Mouse (Mus musculus) liver, embryonic 14.5 days (tissue): ENCODE measurements around the gene Slc6a11. TPM values are rescaled to one million over a fixed set of nuclear protein-coding genes. Genes with fewer than 3 reads are reported as not detected.

Experiments
- ATAC-seq: fragments of 200-750 bp; cut with Nextera tagmentation; 2 replicates; pipeline ENCODE4 v1.8.0; 2017; ENCODE audit warnings: moderate number of reproducible peaks, mild to moderate bottlenecking, moderate library complexity; ENCODE audit not compliant: insufficient read depth
- DNase-seq, 3 experiments: peaks; one replicate each; pipeline ENCODE4 v3.0.0-alpha.2; 2012 to 2013; ENCODE audit warnings: low read depth in 3 of 3, low spot score in 3 of 3
- H3K27ac ChIP-seq: fragments of 300-500 bp; sonication (generic); 2 replicates; pipeline ENCODE4 v1.5.1; 2014; ENCODE audit warnings: moderate library complexity, mild to moderate bottlenecking, control low read depth, inconsistent platforms
- H3K27me3 ChIP-seq: fragments of 300-500 bp; sonication (generic); 2 replicates; pipeline ENCODE4 v1.6.1; 2014; ENCODE audit warnings: mild to moderate bottlenecking, low read length, moderate library complexity; ENCODE audit not compliant: control insufficient read depth, insufficient read depth
- H3K36me3 ChIP-seq: fragments of 300-500 bp; sonication (generic); replicated peaks from 2 replicates; pipeline ENCODE4 v1.6.1; 2014; ENCODE audit warnings: low read depth; ENCODE audit not compliant: control insufficient read depth, insufficient read depth
- H3K4me1 ChIP-seq, 2 experiments: fragments of 200-500 bp in 1 of 2; fragments of 300-500 bp in 1 of 2; sonication (generic) in 1 of 2; replicated peaks; 2 replicates each; pipeline ENCODE4 v1.6.1; 2012 to 2014; ENCODE audit warnings: antibody characterized with exemption in 1 of 2, inconsistent platforms in 1 of 2, low read length in 1 of 2; ENCODE audit not compliant: control insufficient read depth in 2 of 2, insufficient read depth in 2 of 2
- H3K4me2 ChIP-seq: fragments of 300-500 bp; sonication (generic); 2 replicates; pipeline ENCODE4 v1.6.1; 2014; ENCODE audit warnings: low read depth, mild to moderate bottlenecking, control low read depth, moderate library complexity
- H3K4me3 ChIP-seq, 2 experiments: fragments of 200-500 bp in 1 of 2; fragments of 300-500 bp in 1 of 2; sonication (generic) in 1 of 2; 2 replicates each; pipeline ENCODE4 v1.5.1; 2012 to 2014; ENCODE audit warnings: low read depth in 2 of 2, low read length in 2 of 2, mild to moderate bottlenecking in 2 of 2, control low read depth in 1 of 2, inconsistent platforms in 1 of 2, moderate library complexity in 1 of 2; ENCODE audit not compliant: insufficient read depth in 1 of 2
- H3K9ac ChIP-seq: fragments of 300-500 bp; sonication (generic); replicated peaks from 2 replicates; pipeline ENCODE4 v1.6.1; 2014; ENCODE audit warnings: mild to moderate bottlenecking, control low read depth, moderate library complexity
- H3K9me3 ChIP-seq: fragments of 300-500 bp; sonication (generic); 2 replicates; pipeline ENCODE4 v1.6.1; 2016; ENCODE audit warnings: low read length, mixed read lengths; ENCODE audit not compliant: control insufficient read depth
- CTCF ChIP-seq: IDR thresholded peaks from 2 replicates; pipeline ENCODE4 v1.5.1; 2016; ENCODE audit warnings: antibody characterized with exemption, low read depth, control low read depth
- EP300 ChIP-seq: IDR thresholded peaks from 2 replicates; pipeline ENCODE4 v1.6.1; 2016; ENCODE audit warnings: antibody characterized with exemption, low read depth
- WGBS: fragments of 180-500 bp; shearing (Covaris S2); extraction: QIAGEN DNeasy Blood & Tissue Kit; methylation state at CpG from one replicate; pipeline ENCODE4 v1.1.7; 2014; ENCODE audit not compliant: insufficient replicate concordance; 5-methylcytosine and 5-hydroxymethylcytosine counted together
- polyA plus RNA-seq, 2 experiments: library from polyadenylated mRNA; depleted of rRNA in 1 of 2; stranded (reverse) in 1 of 2; unstranded in 1 of 2; fragments of >200 nt; fragmentation: Nextera tagmentation in 1 of 2; extraction: Ambion mirVana in 1 of 2; gene quantifications; 2 replicates each; pipeline versions ENCODE4 v1.2.1 to v1.2.3; 2012 to 2014

Gene Slc6a11
- polyA plus RNA-seq (2012; rRNA removed) (0.01 and 0.02 TPM in 2 replicates), polyA plus RNA-seq (2014; fragmentation: Nextera tagmentation; extraction: Ambion mirVana) (not detected in 2 replicates)

GRCm38 (mm10) chr6:114131122-114131872 is at the start of gene Slc6a11:
Slc6a11 (plus strand) TSS chr6:114131241.
- TF ChIP-seq EP300 (no peak), CTCF (no peak)
- Histone ChIP-seq H3K27ac (no peak within 1 kb of the TSS), H3K9ac (no peak within 1 kb of the TSS), H3K36me3 (no peaks in the 10 kb centered on the region), H3K27me3 (peaks cover 21% of the 10 kb centered on the region), H3K9me3 (no peaks in the 10 kb centered on the region), H3K4me3 (no peak within 1 kb of the TSS), H3K4me2 (no peak within 1 kb of the TSS), H3K4me1 (no peaks in the 10 kb centered on the region)
- whole genome bisulfite sequencing = 6% methylated on average over 75 of the region's 76 CpGs
- no peak for ATAC-seq
- DNase-seq = no peak

- no peaks in the 10 kb centered on the region for H3K36me3 ChIP-seq
- H3K4me2 ChIP-seq = no peak overlapping the region
- 23% methylated on average over 7 of the region's 7 CpGs for WGBS
- no peak overlapping the region for H3K4me3 ChIP-seq
- H3K27ac ChIP-seq = no peak overlapping the region
- no peak for ATAC-seq
- H3K27me3 ChIP-seq = no peaks in the 10 kb centered on the region
- DNase-seq = peak in 1 of 3 experiments; percentile 17
- H3K9ac ChIP-seq = no peak overlapping the region
- H3K9me3 ChIP-seq = no peaks in the 10 kb centered on the region
- H3K4me1 ChIP-seq = no peaks in the 10 kb centered on the region
- TF ChIP-seq EP300 (no peak), CTCF (no peak)
Measured at GRCm38 (mm10) chr6:114087106-114087505, 43.9 kb upstream of the Slc6a11 start.

GRCm38 (mm10) chr6:114089626-114090025 is 41.4 kb upstream of the Slc6a11 start:
- Histone ChIP-seq H3K4me1 (no peaks in the 10 kb centered on the region), H3K9me3 (no peaks in the 10 kb centered on the region), H3K27me3 (no peaks in the 10 kb centered on the region), H3K27ac (no peak overlapping the region), H3K9ac (no peak overlapping the region), H3K4me3 (no peak overlapping the region), H3K4me2 (no peak overlapping the region), H3K36me3 (no peaks in the 10 kb centered on the region)
- peak in 1 of 3 experiments; percentile 10 for DNase-seq
- ATAC-seq = no peak
- 13% methylated on average over 5 of the region's 5 CpGs for WGBS
- TF ChIP-seq CTCF (peak; percentile 82), EP300 (no peak)

GRCm38 (mm10) chr6:114092216-114092615 is 38.8 kb upstream of the Slc6a11 start:
- no peak for ATAC-seq
- Histone ChIP-seq H3K9me3 (no peaks in the 10 kb centered on the region), H3K27me3 (no peaks in the 10 kb centered on the region), H3K4me3 (no peak overlapping the region), H3K4me1 (no peaks in the 10 kb centered on the region), H3K9ac (no peak overlapping the region), H3K36me3 (no peaks in the 10 kb centered on the region), H3K4me2 (no peak overlapping the region), H3K27ac (no peak overlapping the region)
- no peak for DNase-seq
- 29% methylated on average over 9 of the region's 9 CpGs for WGBS
- TF ChIP-seq EP300 (no peak), CTCF (no peak)

DNA sequence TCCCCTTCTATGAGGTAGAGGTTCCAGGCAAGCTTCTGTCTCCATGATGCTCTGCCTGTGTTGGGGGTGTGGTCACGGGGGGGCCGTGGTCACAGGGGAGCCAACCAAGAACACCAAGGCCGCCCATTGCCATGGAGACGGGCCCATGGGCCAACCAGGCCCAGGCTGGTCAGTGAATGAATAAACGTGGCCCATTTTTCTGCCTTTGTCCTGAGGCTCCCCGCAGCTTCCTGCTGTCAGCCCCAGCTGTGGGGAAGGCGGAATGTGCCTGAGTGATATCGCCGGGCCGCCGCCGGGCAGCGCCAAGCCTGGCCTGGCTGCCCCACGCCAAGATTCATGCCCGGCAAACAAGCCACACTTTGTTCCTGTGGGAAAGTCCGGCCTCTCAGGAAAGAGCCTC is 36.8 kb upstream of the Slc6a11 start:
- H3K36me3 ChIP-seq = no peaks in the 10 kb centered on the region
- TF ChIP-seq CTCF (no peak), EP300 (no peak)
- H3K4me1 ChIP-seq = no peaks in the 10 kb centered on the region
- ATAC-seq (no peak), DNase-seq (no peak)
- H3K9me3 ChIP-seq = no peaks in the 10 kb centered on the region
- H3K9ac ChIP-seq = no peak overlapping the region
- 54% methylated on average over 16 of the region's 16 CpGs for WGBS
- H3K4me2 ChIP-seq = no peak overlapping the region
- no peak overlapping the region for H3K27ac ChIP-seq
- no peak overlapping the region for H3K4me3 ChIP-seq
- H3K27me3 ChIP-seq = no peaks in the 10 kb centered on the region
